10 mouse cellular contexts compared by ENCODE assay signal in genomic region chr1:153153619-153154137, GRCm38 (mm10). TPM values are rescaled to one million over a fixed set of nuclear protein-coding genes. Genes with fewer than 3 reads are reported as not detected.
DNase-seq lines count a peak whose midpoint lies in the region; ATAC-seq and TF ChIP-seq lines count a peak whose summit lies in the region.
"Had no signal": no experiment of that assay in that cellular context is flagged by ENCODE, and none has a peak within 500 bp of the region (broad histone marks: within the 10 kb centered on the region; RNA-seq: fewer than 3 reads in every experiment).

No protein-coding gene starts in this region.

- 0 out of 2 replicates have a peak, but pooled peaks have one; percentile 29 for ATAC-seq in forebrain, embryonic 14.5 days
- ATAC-seq in forebrain, embryonic 11.5 days (replicated peaks; ENCODE audit: low FRiP score): no peak
- peak; percentile 44; the same call in 1 of the 2 replicates for ATAC-seq in lung, embryonic 15.5 days (ENCODE audit: borderline replicate concordance, extremely low read depth, low FRiP score, low TSS enrichment)
- ATAC-seq in intestine, embryonic 16.5 days: peak; percentile 62
- peak; percentile 48 for ATAC-seq in stomach, postnatal 0 days (ENCODE audit: low FRiP score, low TSS enrichment)

- TF ChIP-seq EP300 in stomach, postnatal 0 days (optimal IDR thresholded peaks at IDR 0.05): no peak

- H3K4me1 ChIP-seq in forebrain, embryonic 14.5 days (ENCODE audit: control insufficient read depth, insufficient read depth, low read length): peaks cover 2% of the 10 kb centered on the region; the same call in 1 of the 2 replicates
- H3K4me1 ChIP-seq in forebrain, embryonic 11.5 days (replicated peaks; ENCODE audit: control insufficient read depth, insufficient read depth, low read length): no peaks in the 10 kb centered on the region
- peaks cover 15% of the 10 kb centered on the region for H3K4me1 ChIP-seq in lung, embryonic 15.5 days
- no peaks in the 10 kb centered on the region for H3K4me1 ChIP-seq in lung, adult 2 months (ENCODE audit: control insufficient read depth, insufficient read depth, low read length)
- 0 out of 2 replicates have a peak, but pooled peaks cover 4% of the 10 kb centered on the region for H3K4me1 ChIP-seq in intestine, embryonic 16.5 days (ENCODE audit: control insufficient read depth, insufficient read depth, low read length)
- H3K4me1 ChIP-seq in stomach, postnatal 0 days (replicated peaks; ENCODE audit: control insufficient read depth, insufficient read depth): 0 out of 2 replicates have a peak, but pooled peaks cover 2% of the 10 kb centered on the region
- H3K4me1 ChIP-seq: liver, embryonic 13.5 days had no signal

- no peak overlapping the region for H3K4me3 ChIP-seq in forebrain, embryonic 14.5 days (ENCODE audit: low read depth, low read length)
- no peak overlapping the region for H3K4me3 ChIP-seq in forebrain, embryonic 11.5 days (ENCODE audit: low read depth, low read length)
- H3K4me3 ChIP-seq in lung, embryonic 15.5 days: no peak overlapping the region
- H3K4me3 ChIP-seq in lung, adult 2 months (replicated peaks; ENCODE audit: extremely low read depth, low read depth, low read length): no peak overlapping the region
- no peak overlapping the region for H3K4me3 ChIP-seq in intestine, embryonic 16.5 days (ENCODE audit: low read length)
- no peak overlapping the region for H3K4me3 ChIP-seq in stomach, postnatal 0 days (ENCODE audit: low read depth, low read length)
- H3K4me3 ChIP-seq: embryonic facial prominence, embryonic 13.5 days; liver, embryonic 13.5 days had no signal

- TF ChIP-seq CTCF in lung, adult 2 months (IDR thresholded peaks at IDR 0.05; ENCODE audit: insufficient read depth, low read length): no peak
- TF ChIP-seq CTCF in stomach, postnatal 0 days (IDR thresholded peaks at IDR 0.05; ENCODE audit: low read depth): no peak

- no peak overlapping the region for H3K27ac ChIP-seq in forebrain, embryonic 14.5 days (ENCODE audit: low read depth, low read length)
- no peak overlapping the region for H3K27ac ChIP-seq in forebrain, embryonic 11.5 days (ENCODE audit: low read depth, low read length)
- H3K27ac ChIP-seq in lung, embryonic 15.5 days: no peak overlapping the region
- no peak overlapping the region for H3K27ac ChIP-seq in intestine, embryonic 16.5 days (ENCODE audit: low read length)
- H3K27ac ChIP-seq in stomach, postnatal 0 days (replicated peaks): no peak overlapping the region
- H3K27ac ChIP-seq: embryonic facial prominence, embryonic 13.5 days; liver, embryonic 13.5 days had no signal

- DNase-seq in forebrain, embryonic 14.5 days (ENCODE audit: low spot score): peak; percentile 46
- no peak for DNase-seq in forebrain, embryonic 11.5 days (ENCODE audit: low spot score)
- no peak for DNase-seq in lung, adult 2 months
- DNase-seq in stomach, postnatal 0 days (ENCODE audit: low spot score): peak; percentile 50
- DNase-seq in frontal cortex, postnatal 14 days (ENCODE audit: low spot score in 2 of 2): no peak
- no peak for DNase-seq in layer of hippocampus, postnatal 36 days
- DNase-seq: liver, embryonic 13.5 days had no signal

- no peaks in the 10 kb centered on the region for H3K36me3 ChIP-seq in forebrain, embryonic 14.5 days (ENCODE audit: control insufficient read depth, insufficient read depth, low read length)
- H3K36me3 ChIP-seq in forebrain, embryonic 11.5 days (ENCODE audit: control insufficient read depth, insufficient read depth, low read length): no peaks in the 10 kb centered on the region
- H3K36me3 ChIP-seq in lung, embryonic 15.5 days: peaks cover 5% of the 10 kb centered on the region; the same call in 1 of the 2 replicates
- H3K36me3 ChIP-seq in intestine, embryonic 16.5 days (ENCODE audit: control insufficient read depth, insufficient read depth, low read length): no peaks in the 10 kb centered on the region; the same call in 1 of the 2 replicates
- H3K36me3 ChIP-seq in stomach, postnatal 0 days (ENCODE audit: control insufficient read depth, insufficient read depth, low read length): no peaks in the 10 kb centered on the region; the same call in 1 of the 2 replicates
- H3K36me3 ChIP-seq: embryonic facial prominence, embryonic 13.5 days; liver, embryonic 13.5 days had no signal

- 39% methylated on average over 10 of the region's 10 CpGs for WGBS in forebrain, embryonic 14.5 days
- WGBS in forebrain, embryonic 11.5 days: 78% methylated on average over 10 of the region's 10 CpGs
- WGBS in lung, embryonic 15.5 days: 52% methylated on average over 10 of the region's 10 CpGs
- WGBS in lung, adult 2 months: 57% methylated on average over 10 of the region's 10 CpGs
- WGBS in intestine, embryonic 16.5 days: 57% methylated on average over 10 of the region's 10 CpGs
- WGBS in stomach, postnatal 0 days: 60% methylated on average over 10 of the region's 10 CpGs

- no peak overlapping the region for H3K4me2 ChIP-seq in forebrain, embryonic 14.5 days (ENCODE audit: low read length)
- no peak overlapping the region for H3K4me2 ChIP-seq in forebrain, embryonic 11.5 days (ENCODE audit: low read depth, low read length, severe bottlenecking)
- no peak overlapping the region for H3K4me2 ChIP-seq in lung, embryonic 15.5 days
- no peak overlapping the region for H3K4me2 ChIP-seq in intestine, embryonic 16.5 days (ENCODE audit: low read depth, low read length)
- no peak overlapping the region for H3K4me2 ChIP-seq in stomach, postnatal 0 days (replicated peaks; ENCODE audit: low read depth)
- H3K4me2 ChIP-seq: embryonic facial prominence, embryonic 13.5 days; liver, embryonic 13.5 days had no signal

- TF ChIP-seq POLR2A in lung, adult 2 months (IDR thresholded peaks at IDR 0.05; ENCODE audit: borderline replicate concordance, extremely low read depth, low read depth, low read length): no peak

- H3K9me3 ChIP-seq in forebrain, embryonic 14.5 days (replicated peaks; ENCODE audit: control insufficient read depth, low read length): no peaks in the 10 kb centered on the region
- H3K9me3 ChIP-seq in forebrain, embryonic 11.5 days (ENCODE audit: control insufficient read depth, low read length): no peaks in the 10 kb centered on the region
- H3K9me3 ChIP-seq in lung, embryonic 15.5 days: no peaks in the 10 kb centered on the region
- H3K9me3 ChIP-seq in intestine, embryonic 16.5 days (ENCODE audit: control insufficient read depth, low read length): no peaks in the 10 kb centered on the region
- H3K9me3 ChIP-seq in stomach, postnatal 0 days (ENCODE audit: control insufficient read depth, low read length): no peaks in the 10 kb centered on the region
- H3K9me3 ChIP-seq: embryonic facial prominence, embryonic 13.5 days; liver, embryonic 13.5 days had no signal

- H3K27me3 ChIP-seq in forebrain, embryonic 14.5 days (replicated peaks; ENCODE audit: control insufficient read depth, insufficient read depth, low read length): no peaks in the 10 kb centered on the region
- H3K27me3 ChIP-seq in forebrain, embryonic 11.5 days (ENCODE audit: control insufficient read depth, insufficient read depth, low read length): no peaks in the 10 kb centered on the region
- H3K27me3 ChIP-seq in lung, embryonic 15.5 days: no peaks in the 10 kb centered on the region
- H3K27me3 ChIP-seq in intestine, embryonic 16.5 days (replicated peaks; ENCODE audit: control insufficient read depth, insufficient read depth, low read length): no peaks in the 10 kb centered on the region
- H3K27me3 ChIP-seq in stomach, postnatal 0 days (ENCODE audit: control insufficient read depth, insufficient read depth, low read length): no peaks in the 10 kb centered on the region
- H3K27me3 ChIP-seq: embryonic facial prominence, embryonic 13.5 days; liver, embryonic 13.5 days had no signal

- H3K9ac ChIP-seq in forebrain, embryonic 14.5 days (ENCODE audit: low read length): no peak overlapping the region
- no peak overlapping the region for H3K9ac ChIP-seq in forebrain, embryonic 11.5 days (ENCODE audit: low read length)
- no peak overlapping the region for H3K9ac ChIP-seq in lung, embryonic 15.5 days
- H3K9ac ChIP-seq in intestine, embryonic 16.5 days (ENCODE audit: low read depth, low read length): no peak overlapping the region
- no peak overlapping the region for H3K9ac ChIP-seq in stomach, postnatal 0 days (ENCODE audit: low read length)
- H3K9ac ChIP-seq: embryonic facial prominence, embryonic 13.5 days; liver, embryonic 13.5 days had no signal

RNA-seq across cellular contexts. Expression of gene Lamc2, which starts 32.6 kb away (rescaled TPM):
- 0.70 and 1.1 TPM in 2 replicates for polyA plus RNA-seq in forebrain, embryonic 14.5 days (2014; fragmentation: Nextera tagmentation; extraction: Ambion mirVana)
- polyA plus RNA-seq in forebrain, embryonic 11.5 days (2014; fragmentation: Nextera tagmentation; extraction: Ambion mirVana): 0.48 and 0.55 TPM in 2 replicates
- polyA plus RNA-seq in lung, embryonic 15.5 days (2015; fragmentation: Nextera tagmentation; extraction: Ambion mirVana): 58.5 and 64.8 TPM in 2 replicates
- 36.4 and 37.5 TPM in 2 replicates for polyA plus RNA-seq in lung, adult 2 months (2012; rRNA removed)
- 6.0 and 6.6 TPM in 2 replicates for polyA plus RNA-seq in intestine, embryonic 16.5 days (2015; fragmentation: Nextera tagmentation; extraction: Ambion mirVana)
- 17.6 and 18.2 TPM in 2 replicates for polyA plus RNA-seq in stomach, postnatal 0 days (2015; fragmentation: Nextera tagmentation; extraction: Ambion mirVana)
- 1 to 10 TPM; 1.6 to 2.1 TPM for total RNA-seq in layer of hippocampus, postnatal 36 days (2021)

Comparison
In these comparisons a context has a peak if more than half of its experiments do, and no peak if none do; other contexts are left out.
1. DNase-seq: peak in forebrain, embryonic 14.5 days (single experiment) and stomach, postnatal 0 days (single experiment); none in forebrain, embryonic 11.5 days (single experiment), lung, adult 2 months (single experiment), frontal cortex, postnatal 14 days (0 of 2) and layer of hippocampus, postnatal 36 days (0 of 2).